Mouse (Mus musculus) v-Abl transformed pro-B cells (cell line): ENCODE results near the gene Sgpp1.
"Not testable (repeated sequence)": the region's sequence is repeated elsewhere in the genome, so short reads cannot be mapped to it uniquely, and the experiment has no call there.

Source experiments
- in situ Hi-C, 2 experiments: fragments of 400-800 bp; cut with MboI; formaldehyde crosslinking; loops; one replicate each; pipeline ENCODE4 v1.15.1; 2025; ENCODE audit not compliant: unreplicated experiment in 2 of 2

The Sgpp1 gene

DNA sequence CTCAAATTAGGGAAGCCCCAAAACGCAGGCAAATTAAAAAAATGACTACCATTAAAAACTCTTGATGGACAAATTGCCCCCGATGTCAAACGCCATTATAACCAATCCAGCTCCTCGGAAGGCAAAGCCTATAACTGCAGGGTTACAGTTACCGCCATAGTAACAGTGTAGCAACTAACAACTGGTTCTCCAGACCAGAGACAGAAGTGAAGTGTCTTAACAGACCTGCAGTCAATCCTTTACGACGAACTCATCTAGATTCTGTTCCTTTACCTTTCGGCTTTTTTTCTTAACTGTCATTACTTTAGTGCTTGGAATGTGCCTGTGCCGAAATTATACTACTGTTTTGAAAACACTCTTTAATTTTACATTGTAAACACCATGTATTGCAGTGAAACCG is 1.4 kb downstream of the Sgpp1 start:
- in situ Hi-C loops = loop anchor here (5.0 to 10.0 kb wide), 3 partner anchors 139 to 447 kb away; partner anchors contain the start of gene Ppp2r5e (in 1 of the 2)

DNA sequence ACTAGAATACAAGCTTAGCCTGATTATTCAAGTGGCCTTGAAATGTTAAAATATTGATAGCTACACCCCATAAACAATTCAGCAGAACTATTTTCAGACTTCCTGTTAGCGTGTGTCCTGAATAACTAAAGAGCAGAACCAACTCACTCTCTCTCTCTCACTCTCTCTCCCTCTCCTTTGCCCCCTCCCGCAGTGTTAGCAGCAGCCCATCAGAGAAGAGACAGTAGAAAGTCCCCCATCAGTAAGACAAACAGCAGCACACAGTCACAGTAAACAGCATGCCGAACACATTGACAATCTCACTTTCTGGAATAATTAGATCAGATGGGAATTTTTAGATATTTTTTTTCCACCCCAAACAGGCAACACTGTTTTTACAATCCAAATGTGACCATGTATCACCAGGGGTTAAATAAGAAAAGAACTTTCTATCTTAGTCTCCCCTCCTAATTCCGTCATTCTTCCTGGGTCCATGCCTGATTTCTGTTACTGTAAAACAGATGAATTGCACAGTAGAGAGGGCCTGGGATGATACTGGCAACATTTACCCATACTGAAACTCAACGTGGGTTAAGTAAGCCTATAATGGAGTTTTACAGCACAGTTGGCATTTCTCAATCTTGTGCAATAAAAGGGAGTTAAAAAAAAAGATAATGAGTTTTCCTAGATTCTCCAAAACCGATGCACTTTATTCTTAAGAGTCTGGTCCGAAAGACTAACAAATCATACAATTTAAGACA is 2.0 kb downstream of the Sgpp1 start:
- in situ Hi-C loops = loop anchor here (5.0 to 10.0 kb wide), 3 partner anchors 139 to 446 kb away; partner anchors contain the start of gene Ppp2r5e (in 1 of the 2)

- in situ Hi-C loops = loop anchor here (5.0 to 10.0 kb wide), 3 partner anchors 137 to 445 kb away; partner anchors contain the start of gene Ppp2r5e (in 1 of the 2)
Observed at GRCm38 (mm10) chr12:75731927-75732443, 3.5 kb downstream of the Sgpp1 start.

DNA sequence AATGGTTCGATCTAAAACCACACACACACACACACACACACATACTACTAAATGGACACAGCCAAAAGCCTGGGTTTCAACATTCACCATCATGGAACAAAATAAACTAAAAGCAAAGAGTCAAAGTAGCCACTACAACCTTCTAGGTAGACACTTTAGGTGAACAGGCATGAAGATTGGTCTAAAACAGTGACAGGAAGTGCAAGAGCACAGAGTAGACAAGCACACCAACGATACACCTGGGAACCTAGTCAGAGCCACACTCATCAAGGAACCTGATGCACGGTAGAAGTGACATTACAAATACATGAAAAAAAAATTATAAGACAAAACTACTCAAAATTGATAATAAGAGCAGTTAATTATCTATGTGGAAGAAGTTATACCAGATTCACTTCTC is 4.0 kb downstream of the Sgpp1 start:
- in situ Hi-C loops = loop anchor here (5.0 to 10.0 kb wide), 3 partner anchors 137 to 444 kb away; partner anchors contain the start of gene Ppp2r5e (in 1 of the 2)

- in situ Hi-C loops = loop anchor here (5.0 to 10.0 kb wide), 3 partner anchors 136 to 443 kb away; partner anchors contain the start of gene Ppp2r5e (in 1 of the 2)
Observed at GRCm38 (mm10) chr12:75730458-75730857, 5.1 kb downstream of the Sgpp1 start.

DNA sequence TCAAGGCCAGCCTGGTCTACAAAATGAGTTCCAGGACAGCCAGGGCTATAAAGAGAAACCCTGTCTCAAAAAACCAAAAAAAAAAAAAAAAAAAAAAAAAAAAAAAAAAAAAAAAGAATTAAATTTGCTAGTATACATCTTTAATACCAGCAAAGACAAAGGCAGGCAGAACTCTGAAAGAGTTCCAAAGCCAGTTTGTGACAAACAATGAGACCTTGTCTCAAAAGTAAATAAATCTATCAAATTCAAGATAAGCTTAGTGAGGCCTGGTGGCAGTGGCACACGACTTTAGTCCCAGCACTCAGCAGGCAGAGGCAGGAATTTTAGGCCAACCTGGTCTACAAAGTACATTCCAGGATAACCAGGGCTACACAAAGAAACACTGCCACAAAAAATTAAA is 5.7 kb downstream of the Sgpp1 start:
- in situ Hi-C loops = loop anchor here (5.0 to 10.0 kb wide), 5 partner anchors 135 to 635 kb away; partner anchors contain the start of genes Ppp2r5e (in 1 of the 2) and Zbtb25 (in 1 of the 2)

DNA sequence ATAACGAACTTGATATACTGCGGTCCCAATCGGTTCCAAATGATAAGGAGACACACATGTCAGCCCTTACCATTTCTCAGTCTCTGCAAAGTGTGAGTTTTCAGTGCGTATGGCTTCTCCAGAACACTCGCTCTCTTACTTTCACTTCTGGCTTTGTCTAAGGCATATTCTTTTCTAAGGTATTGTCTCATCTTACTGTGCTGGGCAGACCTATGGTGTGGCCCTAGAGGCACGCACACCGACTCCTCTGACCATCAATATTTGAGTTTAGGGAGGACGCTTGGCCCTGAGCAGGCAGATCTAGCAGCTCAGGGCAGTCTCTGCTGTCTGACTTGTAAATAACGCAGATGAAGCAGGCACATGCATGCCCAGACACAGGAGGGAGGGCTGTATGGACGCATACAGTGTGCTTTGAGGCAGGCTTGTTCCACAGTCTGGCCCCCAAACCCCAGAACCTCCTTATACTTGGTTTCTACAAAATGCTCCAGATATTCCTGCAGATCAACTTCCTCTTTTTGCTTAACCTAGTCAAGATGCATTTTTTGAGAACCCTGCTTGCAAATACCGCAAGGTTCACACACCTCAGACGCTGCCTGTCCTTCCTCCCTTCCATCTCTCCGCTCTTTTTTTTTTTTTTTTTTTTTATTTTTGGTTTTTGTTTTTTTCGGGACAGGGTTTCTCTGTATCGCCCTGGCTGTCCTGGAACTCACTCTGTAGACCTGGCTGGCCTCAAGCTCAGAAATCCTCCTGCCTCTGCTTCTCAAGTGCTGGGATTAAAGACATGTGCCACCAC is 8.0 kb downstream of the Sgpp1 start:
- in situ Hi-C loops = loop anchor here (5.0 to 10.0 kb wide), 2 partner anchors 445 to 637 kb away; partner anchors contain the start of gene Zbtb25 (in 1 of the 2)

GRCm38 (mm10) chr12:75726349-75726861 is 9.1 kb downstream of the Sgpp1 start:
- in situ Hi-C loops = loop anchor here (5.0 to 10.0 kb wide), 2 partner anchors 444 to 638 kb away; partner anchors contain the start of gene Zbtb25 (in 1 of the 2)

- in situ Hi-C loops = loop anchor here (5.0 to 10.0 kb wide), 3 partner anchors 52 to 640 kb away; partner anchors contain the start of gene Zbtb25 (in 1 of the 2)
Observed at GRCm38 (mm10) chr12:75724621-75725324, 10.8 kb downstream of the Sgpp1 start.

DNA sequence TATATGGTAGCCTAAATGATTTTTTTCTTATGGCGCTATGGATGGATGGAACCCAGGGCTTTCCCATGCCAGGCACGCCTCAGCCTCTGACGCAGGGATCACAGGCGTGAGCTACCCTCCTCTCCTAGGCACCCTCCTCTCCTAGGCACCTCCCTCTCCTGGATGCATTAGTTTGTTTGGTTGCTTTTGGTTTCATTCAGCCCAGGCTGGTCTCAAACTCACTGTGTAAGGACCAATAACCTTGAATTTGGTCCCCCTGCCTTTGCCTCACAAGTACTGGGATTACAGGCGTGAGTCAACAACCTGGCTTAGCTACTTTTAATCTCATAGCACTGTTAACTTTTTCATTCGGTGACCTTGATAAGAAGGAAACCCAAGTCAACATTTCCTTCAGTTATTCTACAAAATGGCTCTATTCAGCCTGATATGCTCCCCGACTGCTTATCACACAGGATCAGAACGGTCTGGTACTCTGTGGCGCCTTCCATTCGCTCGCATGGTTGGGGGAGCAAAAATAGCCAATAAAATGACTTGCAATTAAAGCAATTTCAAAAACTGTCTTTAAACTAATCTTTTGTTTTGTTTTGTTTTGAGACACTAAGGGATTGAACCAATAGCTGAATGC is 11.6 kb downstream of the Sgpp1 start:
- in situ Hi-C loops = loop anchor here (5.0 to 10.0 kb wide), 2 partner anchors 52 to 641 kb away; partner anchors contain the start of gene Zbtb25 (in 1 of the 2)

DNA sequence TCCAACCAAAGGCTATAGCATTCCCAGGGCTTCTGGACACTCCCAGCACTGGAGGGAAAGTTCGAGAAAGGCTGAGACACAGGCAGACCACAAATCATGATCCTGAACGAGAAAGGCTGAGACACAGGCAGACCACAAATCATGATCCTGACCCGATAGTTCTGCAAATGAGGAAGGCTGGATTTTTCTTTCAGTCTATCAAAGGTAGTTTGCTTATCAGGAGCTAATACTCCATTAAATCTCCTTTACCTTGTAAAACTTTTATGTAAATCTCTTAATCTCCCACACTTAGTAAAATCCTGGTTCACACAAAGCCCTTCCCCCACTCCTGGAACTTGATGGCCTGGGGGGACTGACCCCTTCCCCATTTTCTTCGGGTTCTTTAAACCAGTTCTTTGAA is 13.6 kb downstream of the Sgpp1 start:
- in situ Hi-C loops = loop anchor here (5.0 to 10.0 kb wide), 2 partner anchors 50 to 643 kb away; partner anchors contain the start of gene Zbtb25 (in 1 of the 2)

GRCm38 (mm10) chr12:75721006-75721405 is 14.5 kb downstream of the Sgpp1 start:
- in situ Hi-C loops = loop anchor here (5.0 to 10.0 kb wide), 2 partner anchors 49 to 644 kb away; partner anchors contain the start of gene Zbtb25 (in 1 of the 2)

DNA sequence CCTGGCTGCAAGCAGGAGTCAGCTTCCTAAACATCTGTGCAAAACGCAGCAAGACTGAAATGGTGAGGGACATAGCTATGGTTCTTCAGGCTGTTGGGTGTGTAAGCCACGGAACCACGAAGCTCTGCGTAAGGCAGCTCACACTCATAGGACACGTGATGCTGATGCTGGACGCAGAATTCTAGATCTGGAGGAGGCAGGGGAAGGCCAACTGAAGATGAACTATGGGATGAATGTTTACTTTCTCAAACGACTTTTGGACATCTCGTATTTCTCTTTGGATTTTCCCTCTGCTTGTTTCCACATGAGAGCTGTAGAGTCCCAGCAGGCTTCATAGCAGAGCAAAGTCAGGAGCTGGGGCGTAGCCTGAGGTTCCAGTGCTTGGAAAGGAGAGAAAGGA is 21.9 kb downstream of the Sgpp1 start:
- in situ Hi-C loops = no loop called here

- in situ Hi-C loops = not testable (repeated sequence)
Observed at GRCm38 (mm10) chr12:75712905-75713304, 22.6 kb downstream of the Sgpp1 start.

GRCm38 (mm10) chr12:75710596-75711376 is 24.7 kb downstream of the Sgpp1 start:
- in situ Hi-C loops = no loop called here

DNA sequence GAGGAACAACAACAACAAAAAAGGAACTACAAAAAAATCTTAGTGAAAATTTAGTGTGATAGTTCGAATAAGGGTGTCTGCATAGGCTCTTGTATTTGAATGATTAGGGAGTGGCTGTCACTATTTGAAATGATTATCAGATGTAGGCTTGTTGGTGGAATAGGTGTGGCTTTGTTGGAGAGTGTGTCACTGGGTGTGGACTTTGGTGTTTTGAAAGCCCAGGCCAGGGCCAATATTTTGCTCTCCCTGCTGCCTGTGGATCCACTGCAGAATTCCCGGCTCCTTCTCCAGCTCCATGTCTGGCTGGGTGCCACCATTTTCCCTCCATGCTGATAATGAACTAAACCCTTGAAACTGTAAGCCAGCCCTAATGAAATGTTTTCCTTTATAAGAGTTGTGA is 26.0 kb downstream of the Sgpp1 start:
- in situ Hi-C loops = no loop called here

GRCm38 (mm10) chr12:75706670-75707069 is 28.9 kb downstream of the Sgpp1 start:
- in situ Hi-C loops = no loop called here

GRCm38 (mm10) chr12:75702739-75703122 is 32.8 kb downstream of the Sgpp1 start:
- in situ Hi-C loops = no loop called here
